Mouse (Mus musculus) spleen, adult 2 months (tissue): ENCODE measurements around the gene Calhm3. TPM values are rescaled to one million over a fixed set of nuclear protein-coding genes. Genes with fewer than 3 reads are reported as not detected.

Source experiments
- DNase-seq, 2 experiments: peaks; one replicate each; pipeline versions ENCODE4 v3.0.0 to v3.0.0-alpha.2; 2012 to 2021; ENCODE audit warnings: low spot score in 2 of 2, low read depth in 1 of 2
- H3K27ac ChIP-seq: fragments of 200-500 bp; 2 replicates; pipeline ENCODE4 v1.5.1; 2012; ENCODE audit warnings: low read length, inconsistent platforms; ENCODE audit not compliant: insufficient read depth
- H3K27me3 ChIP-seq: fragments of 200-500 bp; 2 replicates; pipeline ENCODE4 v1.6.1; 2012; ENCODE audit warnings: mild to moderate bottlenecking, moderate library complexity, low read length, inconsistent platforms; ENCODE audit not compliant: control insufficient read depth, insufficient read depth
- H3K36me3 ChIP-seq: fragments of 200-500 bp; 2 replicates; pipeline ENCODE4 v1.6.1; 2012; ENCODE audit warnings: mild to moderate bottlenecking, low read length, inconsistent platforms; ENCODE audit not compliant: control insufficient read depth, insufficient read depth
- H3K4me1 ChIP-seq: fragments of 200-500 bp; 2 replicates; pipeline ENCODE4 v1.6.1; 2011; ENCODE audit warnings: inconsistent platforms; ENCODE audit not compliant: control insufficient read depth, insufficient read depth, insufficient read length
- H3K4me3 ChIP-seq: fragments of 200-500 bp; 2 replicates; pipeline ENCODE4 v1.5.1; 2011; ENCODE audit warnings: mild to moderate bottlenecking, inconsistent platforms; ENCODE audit not compliant: insufficient read depth, insufficient read length; ENCODE audit errors: extremely low read depth
- CTCF ChIP-seq: fragments of 200-500 bp; IDR thresholded peaks from 2 replicates; pipeline ENCODE4 v1.5.1; 2011; ENCODE audit warnings: mild to moderate bottlenecking, inconsistent platforms; ENCODE audit not compliant: insufficient read depth, insufficient read length, insufficient replicate concordance; ENCODE audit errors: extremely low read depth
- POLR2A ChIP-seq: fragments of 200-500 bp; IDR thresholded peaks from 2 replicates; pipeline ENCODE4 v1.6.1; 2011; ENCODE audit warnings: low read depth, low read length, inconsistent platforms
- WGBS: fragments of 180-500 bp; shearing (Covaris S2); methylation state at CpG from one replicate; pipeline ENCODE4 v1.1.7; 2018; 5-methylcytosine and 5-hydroxymethylcytosine counted together
- polyA plus RNA-seq: library from polyadenylated mRNA; depleted of rRNA; stranded (reverse); fragments of >200 nt; gene quantifications from 2 replicates; pipeline ENCODE4 v1.2.3, GENCODE M21; 2012

Gene Calhm3
- polyA plus RNA-seq, 1 experiment, result not detected

- H3K36me3 ChIP-seq, result no peaks in the 10 kb centered on the region
- no peaks in the 10 kb centered on the region for H3K4me1 ChIP-seq
- TF ChIP-seq POLR2A, result no peak
- no peak for TF ChIP-seq CTCF
- no peak for DNase-seq
- WGBS, result 94% methylated on average over 5 of the region's 5 CpGs
- no peaks in the 10 kb centered on the region for H3K27me3 ChIP-seq
- no peak overlapping the region for H3K27ac ChIP-seq
- no peak overlapping the region for H3K4me3 ChIP-seq
These were observed 34.6 kb upstream of the Calhm3 start for GRCm38 (mm10) chr19:47192158-47192557.

DNA sequence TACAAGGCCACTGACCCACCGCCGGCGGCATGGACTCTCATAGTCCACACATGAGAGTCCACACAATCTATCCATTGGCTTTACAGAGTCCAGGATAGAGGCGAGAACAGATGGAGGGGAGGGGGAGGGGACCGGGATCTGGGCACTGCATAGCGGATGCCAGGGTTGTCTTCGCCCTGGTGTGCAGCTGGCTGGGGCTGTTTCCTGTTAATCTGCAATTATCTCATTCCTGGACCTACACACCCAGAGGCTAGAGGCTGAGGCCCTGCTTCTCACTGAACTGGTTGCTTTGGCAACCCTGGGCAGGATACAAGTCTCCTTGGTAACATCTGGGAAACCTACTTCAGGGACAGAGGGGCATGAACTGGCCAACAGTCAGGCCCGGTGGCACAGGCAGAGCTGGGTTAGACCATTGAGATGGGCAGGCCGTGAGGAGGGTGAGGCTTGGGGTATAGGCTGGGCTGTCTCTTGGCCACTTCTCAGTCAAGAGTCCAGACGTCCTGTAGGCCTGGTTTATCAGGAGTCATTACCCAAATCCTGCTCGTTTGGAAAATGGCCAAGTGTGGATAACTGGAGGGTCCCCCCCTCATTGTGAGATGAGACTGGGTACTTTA is 31.1 kb upstream of the Calhm3 start:
- TF ChIP-seq CTCF (no peak), POLR2A (no peak)
- Histone ChIP-seq H3K27ac (no peak overlapping the region), H3K4me3 (no peak overlapping the region), H3K4me1 (no peaks in the 10 kb centered on the region), H3K36me3 (no peaks in the 10 kb centered on the region), H3K27me3 (no peaks in the 10 kb centered on the region)
- 80% methylated on average over 11 of the region's 11 CpGs for WGBS
- DNase-seq, result no peak

DNA sequence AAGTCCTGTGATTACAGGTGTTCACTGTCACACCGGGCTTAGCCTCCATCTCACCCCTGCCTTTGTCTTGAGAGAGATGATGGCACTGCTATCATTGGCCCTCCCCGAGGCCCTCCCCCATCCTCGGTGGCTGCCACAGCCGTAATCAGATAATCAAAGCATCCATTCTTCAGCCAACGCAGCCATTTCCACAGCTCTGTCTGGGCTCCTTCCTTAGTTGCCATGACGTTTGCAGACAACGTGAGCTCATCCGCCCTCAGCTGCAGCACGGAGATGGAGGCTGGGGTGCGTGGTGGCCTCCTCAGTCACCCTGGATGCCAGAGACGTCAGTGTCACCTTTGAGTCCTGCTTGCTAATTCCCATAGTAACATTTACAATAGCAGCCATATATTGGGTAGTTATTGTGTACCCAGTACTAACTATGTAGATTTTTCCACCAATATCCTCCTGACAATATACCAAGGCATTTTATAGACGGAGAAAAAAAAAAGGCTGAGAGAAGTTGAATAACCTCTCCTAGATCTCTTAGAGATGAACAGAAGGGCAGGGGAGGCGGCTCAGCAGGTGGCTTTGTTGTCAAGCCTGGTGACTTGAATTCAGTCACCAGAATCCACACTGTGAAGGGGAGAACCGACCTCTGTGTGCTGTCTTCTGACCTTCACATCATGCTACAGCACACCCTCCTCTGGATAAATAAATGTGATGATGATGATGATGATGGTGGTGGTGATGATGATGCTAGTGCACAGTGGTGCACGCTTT is 29.1 kb upstream of the Calhm3 start:
- Histone ChIP-seq H3K4me1 (no peaks in the 10 kb centered on the region), H3K4me3 (no peak overlapping the region), H3K27me3 (0 out of 2 replicates have a peak, but pooled peaks cover 1% of the 10 kb centered on the region), H3K36me3 (no peaks in the 10 kb centered on the region), H3K27ac (no peak overlapping the region)
- TF ChIP-seq POLR2A (no peak), CTCF (no peak)
- 75% methylated on average over 15 of the region's 15 CpGs for WGBS
- DNase-seq, result no peak

- DNase-seq, result no peak
- TF ChIP-seq POLR2A (no peak), CTCF (no peak)
- H3K36me3 ChIP-seq, result no peaks in the 10 kb centered on the region
- no peaks in the 10 kb centered on the region for H3K4me1 ChIP-seq
- 43% methylated on average over 4 of the region's 4 CpGs for whole genome bisulfite sequencing
- H3K27ac ChIP-seq, result no peak overlapping the region
- H3K4me3 ChIP-seq, result no peak overlapping the region
- H3K27me3 ChIP-seq, result peaks cover 6% of the 10 kb centered on the region
These were observed 27.2 kb upstream of the Calhm3 start for GRCm38 (mm10) chr19:47184736-47185135.

GRCm38 (mm10) chr19:47184221-47184620 is 26.7 kb upstream of the Calhm3 start:
- Histone ChIP-seq H3K27ac (no peak overlapping the region), H3K4me3 (no peak overlapping the region), H3K4me1 (peaks cover 3% of the 10 kb centered on the region), H3K36me3 (no peaks in the 10 kb centered on the region), H3K27me3 (peaks cover 11% of the 10 kb centered on the region)
- DNase-seq, result no peak
- 71% methylated on average over 8 of the region's 8 CpGs for WGBS
- no peak for TF ChIP-seq CTCF
- TF ChIP-seq POLR2A, result no peak

GRCm38 (mm10) chr19:47180011-47180410 is 22.4 kb upstream of the Calhm3 start:
- H3K27ac ChIP-seq, result no peak overlapping the region
- H3K4me3 ChIP-seq, result no peak overlapping the region
- H3K36me3 ChIP-seq, result no peaks in the 10 kb centered on the region
- H3K4me1 ChIP-seq, result peaks cover 4% of the 10 kb centered on the region
- 51% methylated on average over 8 of the region's 8 CpGs for WGBS
- peaks cover 23% of the 10 kb centered on the region for H3K27me3 ChIP-seq
- DNase-seq, result no peak
- no peak for TF ChIP-seq CTCF
- TF ChIP-seq POLR2A, result no peak
